Mouse (Mus musculus) liver, embryonic 12.5 days (tissue): Measurements from ENCODE around the gene Aph1a. TPM values are rescaled to one million over a fixed set of nuclear protein-coding genes. Genes with fewer than 3 reads are reported as not detected.

Experiments used
- ATAC-seq: fragments of 200-750 bp; cut with Nextera tagmentation; 2 replicates; pipeline ENCODE4 v1.8.0; 2017; ENCODE audit warnings: moderate number of reproducible peaks, mild to moderate bottlenecking, moderate library complexity
- H3K27ac ChIP-seq: fragments of 300-500 bp; sonication (generic); 2 replicates; pipeline ENCODE4 v1.5.1; 2016; ENCODE audit warnings: mild to moderate bottlenecking
- H3K27me3 ChIP-seq: fragments of 300-500 bp; sonication (generic); replicated peaks from 2 replicates; pipeline ENCODE4 v1.6.1; 2016; ENCODE audit warnings: mild to moderate bottlenecking, moderate library complexity
- H3K36me3 ChIP-seq: fragments of 300-500 bp; sonication (generic); 2 replicates; pipeline ENCODE4 v1.6.1; 2016; ENCODE audit warnings: mild to moderate bottlenecking, moderate library complexity
- H3K4me1 ChIP-seq: fragments of 300-500 bp; sonication (generic); 2 replicates; pipeline ENCODE4 v1.6.1; 2016
- H3K4me2 ChIP-seq: fragments of 300-500 bp; sonication (generic); 2 replicates; pipeline ENCODE4 v1.6.1; 2016; ENCODE audit warnings: mild to moderate bottlenecking, moderate library complexity
- H3K4me3 ChIP-seq: fragments of 300-500 bp; sonication (generic); 2 replicates; pipeline ENCODE4 v1.5.1; 2016; ENCODE audit warnings: mild to moderate bottlenecking, moderate library complexity
- H3K9ac ChIP-seq: fragments of 300-500 bp; sonication (generic); 2 replicates; pipeline ENCODE4 v1.6.1; 2016; ENCODE audit warnings: mild to moderate bottlenecking, moderate library complexity
- H3K9me3 ChIP-seq: fragments of 300-500 bp; sonication (generic); replicated peaks from 2 replicates; pipeline ENCODE4 v1.6.1; 2016; ENCODE audit warnings: mild to moderate bottlenecking, moderate library complexity
- WGBS: fragments of 180-500 bp; shearing (Covaris S2); methylation state at CpG from one replicate; pipeline ENCODE4 v1.1.7; 2016; ENCODE audit not compliant: insufficient replicate concordance; 5-methylcytosine and 5-hydroxymethylcytosine counted together
- polyA plus RNA-seq: library from polyadenylated mRNA; unstranded; fragments of >200 nt; fragmentation: Nextera tagmentation; extraction: Ambion mirVana; gene quantifications from 2 replicates; pipeline ENCODE4 v1.2.1, GENCODE M21; 2016

Gene Aph1a
- polyA plus RNA-seq, 1 experiment from 2014 or later: 19.0 TPM

- H3K4me1 ChIP-seq: peaks cover 7% of the 10 kb centered on the region
- no peaks in the 10 kb centered on the region; the same call in 1 of the 2 replicates for H3K27me3 ChIP-seq
- H3K4me2 ChIP-seq: no peak overlapping the region
- H3K4me3 ChIP-seq: no peak overlapping the region
- H3K27ac ChIP-seq: no peak overlapping the region
- H3K9me3 ChIP-seq: no peaks in the 10 kb centered on the region
- H3K36me3 ChIP-seq: no peaks in the 10 kb centered on the region
- no peak overlapping the region for H3K9ac ChIP-seq
- 71% methylated on average over 5 of the region's 5 CpGs for whole genome bisulfite sequencing
- ATAC-seq: no peak
Observed at GRCm38 (mm10) chr3:95925087-95925486, 31.3 kb downstream of the Aph1a start.

- H3K9ac ChIP-seq: peak overlapping the region; percentile 79
- H3K27ac ChIP-seq: peak overlapping the region; percentile 92
- 44% methylated on average over 6 of the region's 6 CpGs for WGBS
Observed at GRCm38 (mm10) chr3:95928261-95928657, 34.5 kb downstream of the Aph1a start.

GRCm38 (mm10) chr3:95928658-95929503 is 35.1 kb downstream of the Aph1a start, which contains the start of gene Anp32e:
Gene Anp32e, plus strand, starts transcription at chr3:95929246.
- WGBS: under 1% methylated on average over 49 of the region's 49 CpGs
- H3K9me3 ChIP-seq: no peaks in the 10 kb centered on the region

More at GRCm38 (mm10) chr3:95928261-95928657, 34.5 kb downstream of the Aph1a start:
- ATAC-seq: no peak
- Histone ChIP-seq H3K4me2 (peak overlapping the region; percentile 75), H3K4me1 (peaks cover 37% of the 10 kb centered on the region), H3K36me3 (peaks cover 10% of the 10 kb centered on the region), H3K4me3 (peak overlapping the region; percentile 87), H3K27me3 (no peaks in the 10 kb centered on the region), H3K9me3 (no peaks in the 10 kb centered on the region)

GRCm38 (mm10) chr3:95929581-95930470 is 36.1 kb downstream of the Aph1a start:
- H3K27me3 ChIP-seq: no peaks in the 10 kb centered on the region
- peak; percentile 17 for ATAC-seq
- WGBS: 2% methylated on average over 105 of the region's 105 CpGs

More at GRCm38 (mm10) chr3:95928658-95929503, 35.1 kb downstream of the Aph1a start, which contains the start of gene Anp32e:
- Histone ChIP-seq H3K4me3 (peak within 1 kb of the TSS; percentile 87), H3K36me3 (peaks cover 16% of the 10 kb centered on the region), H3K27me3 (no peaks in the 10 kb centered on the region), H3K4me1 (peaks cover 40% of the 10 kb centered on the region), H3K4me2 (peak within 1 kb of the TSS; percentile 77), H3K9ac (peak within 1 kb of the TSS; percentile 99), H3K27ac (peak within 1 kb of the TSS; percentile 93)
- ATAC-seq: peak; percentile 99

GRCm38 (mm10) chr3:95930471-95930789 is 36.7 kb downstream of the Aph1a start:
- Histone ChIP-seq H3K4me1 (peaks cover 40% of the 10 kb centered on the region), H3K4me2 (peak overlapping the region; percentile 77), H3K27ac (peak overlapping the region; percentile 93), H3K36me3 (peaks cover 32% of the 10 kb centered on the region), H3K4me3 (peak overlapping the region; percentile 87), H3K9ac (peak overlapping the region; percentile 99), H3K27me3 (no peaks in the 10 kb centered on the region), H3K9me3 (no peaks in the 10 kb centered on the region)
- ATAC-seq: no peak
- 3% methylated on average over 5 of the region's 5 CpGs for WGBS

More at GRCm38 (mm10) chr3:95929581-95930470, 36.1 kb downstream of the Aph1a start:
- peak overlapping the region; percentile 93 for H3K27ac ChIP-seq
- H3K4me2 ChIP-seq: peak overlapping the region; percentile 77
- H3K4me3 ChIP-seq: peak overlapping the region; percentile 87
- peaks cover 26% of the 10 kb centered on the region for H3K36me3 ChIP-seq
- peak overlapping the region; percentile 99 for H3K9ac ChIP-seq
- H3K4me1 ChIP-seq: peaks cover 40% of the 10 kb centered on the region
- H3K9me3 ChIP-seq: no peaks in the 10 kb centered on the region

GRCm38 (mm10) chr3:95931471-95931870 is 37.7 kb downstream of the Aph1a start:
- H3K4me3 ChIP-seq: peak overlapping the region; percentile 87; the same call in 1 of the 2 replicates
- no peak overlapping the region for H3K27ac ChIP-seq
- H3K27me3 ChIP-seq: no peaks in the 10 kb centered on the region
- peak overlapping the region; percentile 99; the same call in 1 of the 2 replicates for H3K9ac ChIP-seq
- WGBS: 88% methylated on average over 1 of the region's 1 CpGs
- no peaks in the 10 kb centered on the region for H3K9me3 ChIP-seq
- peaks cover 40% of the 10 kb centered on the region for H3K4me1 ChIP-seq
- peaks cover 39% of the 10 kb centered on the region for H3K36me3 ChIP-seq
- peak overlapping the region; percentile 77 for H3K4me2 ChIP-seq
- ATAC-seq: no peak

GRCm38 (mm10) chr3:95932157-95932556 is 38.4 kb downstream of the Aph1a start:
- Histone ChIP-seq H3K27ac (no peak overlapping the region), H3K27me3 (no peaks in the 10 kb centered on the region), H3K4me1 (peaks cover 40% of the 10 kb centered on the region), H3K36me3 (peaks cover 46% of the 10 kb centered on the region), H3K4me3 (no peak overlapping the region), H3K9me3 (no peaks in the 10 kb centered on the region), H3K4me2 (no peak overlapping the region; the same call in 1 of the 2 replicates), H3K9ac (no peak overlapping the region)
- no peak for ATAC-seq
- 59% methylated on average over 1 of the region's 1 CpGs for WGBS

GRCm38 (mm10) chr3:95932566-95932965 is 38.8 kb downstream of the Aph1a start:
- ATAC-seq: no peak
- Histone ChIP-seq H3K36me3 (peaks cover 50% of the 10 kb centered on the region), H3K4me1 (peaks cover 40% of the 10 kb centered on the region), H3K4me2 (no peak overlapping the region; the same call in 1 of the 2 replicates), H3K27ac (no peak overlapping the region), H3K4me3 (no peak overlapping the region), H3K9me3 (no peaks in the 10 kb centered on the region), H3K9ac (no peak overlapping the region), H3K27me3 (no peaks in the 10 kb centered on the region)
- 83% methylated on average over 7 of the region's 7 CpGs for WGBS

GRCm38 (mm10) chr3:95933111-95933750 is 39.5 kb downstream of the Aph1a start:
- Histone ChIP-seq H3K9ac (no peak overlapping the region), H3K4me3 (no peak overlapping the region)
- 90% methylated on average over 7 of the region's 7 CpGs for WGBS

GRCm38 (mm10) chr3:95934448-95934847 is 40.7 kb downstream of the Aph1a start:
- Histone ChIP-seq H3K27ac (no peak overlapping the region), H3K36me3 (peaks cover 69% of the 10 kb centered on the region), H3K4me3 (no peak overlapping the region), H3K9me3 (no peaks in the 10 kb centered on the region), H3K9ac (no peak overlapping the region), H3K4me2 (no peak overlapping the region), H3K4me1 (peaks cover 33% of the 10 kb centered on the region), H3K27me3 (no peaks in the 10 kb centered on the region)
- 76% methylated on average over 1 of the region's 1 CpGs for WGBS
- no peak for ATAC-seq

More at GRCm38 (mm10) chr3:95933111-95933750, 39.5 kb downstream of the Aph1a start:
- Histone ChIP-seq H3K27ac (no peak overlapping the region), H3K9me3 (no peaks in the 10 kb centered on the region), H3K36me3 (peaks cover 57% of the 10 kb centered on the region), H3K4me1 (peaks cover 35% of the 10 kb centered on the region), H3K27me3 (no peaks in the 10 kb centered on the region), H3K4me2 (no peak overlapping the region)
- no peak for ATAC-seq

- H3K4me3 ChIP-seq: no peak overlapping the region
- 96% methylated on average over 8 of the region's 8 CpGs for WGBS
- no peaks in the 10 kb centered on the region for H3K9me3 ChIP-seq
- H3K4me1 ChIP-seq: 0 out of 2 replicates have a peak, but pooled peaks cover 3% of the 10 kb centered on the region
- no peak for ATAC-seq
- H3K36me3 ChIP-seq: peaks cover 97% of the 10 kb centered on the region
- no peak overlapping the region for H3K27ac ChIP-seq
- no peak overlapping the region for H3K9ac ChIP-seq
- no peak overlapping the region for H3K4me2 ChIP-seq
- H3K27me3 ChIP-seq: no peaks in the 10 kb centered on the region
Observed at GRCm38 (mm10) chr3:95938217-95938616, 44.4 kb downstream of the Aph1a start.
